Mouse (Mus musculus): Measurements from ENCODE around the gene Tmem104.

Tmem104 gene

DNA sequence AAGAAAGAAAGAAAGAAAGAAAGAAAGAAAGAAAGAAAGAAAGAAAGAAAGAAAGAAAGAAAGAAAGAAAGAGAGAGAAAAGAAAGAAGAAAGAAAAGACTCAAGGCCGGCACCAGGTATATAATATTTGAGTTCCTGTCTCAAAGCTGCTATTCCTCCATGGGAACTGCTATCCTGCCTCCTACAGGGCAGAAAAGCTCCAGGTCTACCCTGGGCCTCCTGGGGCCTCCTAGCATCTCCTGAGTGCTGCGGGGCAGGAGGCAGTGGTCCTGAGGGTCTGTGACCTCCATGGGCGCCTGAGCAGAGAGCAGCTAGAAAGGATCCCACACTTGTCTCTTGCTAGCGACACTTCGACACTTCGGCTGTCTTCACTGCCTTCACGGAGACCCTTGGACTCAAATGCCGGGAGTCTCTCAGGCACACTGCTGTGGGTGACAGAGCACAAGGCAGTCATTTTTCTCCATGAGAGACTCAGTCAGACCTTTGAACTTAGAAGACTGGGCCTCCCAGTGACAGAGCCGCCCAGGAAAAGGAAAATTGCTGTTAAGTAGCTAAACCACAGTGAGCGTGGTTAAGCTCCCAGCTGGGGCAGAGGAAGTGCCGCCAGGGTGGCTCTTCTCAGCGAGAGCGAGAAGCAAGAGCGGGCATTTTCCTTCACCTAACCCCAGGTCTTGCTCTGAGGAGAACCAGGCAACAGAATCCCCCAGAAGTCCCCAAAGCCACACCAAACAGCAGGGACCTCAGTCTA lies 44.1 kb downstream of the Tmem104 start:
- DNase-seq (ENCODE audit: low spot score): no peak

DNA sequence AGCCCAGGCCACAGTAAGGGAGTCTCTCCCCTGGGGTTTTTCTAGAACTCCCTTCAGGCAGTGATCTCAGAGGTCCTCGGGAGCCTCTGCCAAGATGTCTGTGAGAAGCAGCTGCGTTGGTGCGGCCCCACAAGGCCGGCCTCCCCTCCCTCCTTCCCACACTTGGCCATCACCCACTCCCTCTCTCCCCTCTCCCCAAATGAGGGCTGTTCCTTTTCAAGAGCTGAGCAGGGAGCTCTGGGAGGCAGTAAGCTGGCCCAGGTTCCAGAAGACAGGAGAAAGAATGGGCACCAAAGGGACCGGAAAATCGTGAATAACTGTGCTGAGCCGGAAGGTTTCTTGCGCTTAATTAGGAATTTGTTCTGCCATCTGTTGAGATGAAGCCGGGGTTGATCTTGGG lies 44.6 kb downstream of the Tmem104 start:
- DNase-seq (ENCODE audit: low spot score): no peak

- DNase-seq (ENCODE audit: low spot score): no peak
Observed at GRCm38 (mm10) chr11:115232889-115233288, 45.6 kb downstream of the Tmem104 start.

DNA sequence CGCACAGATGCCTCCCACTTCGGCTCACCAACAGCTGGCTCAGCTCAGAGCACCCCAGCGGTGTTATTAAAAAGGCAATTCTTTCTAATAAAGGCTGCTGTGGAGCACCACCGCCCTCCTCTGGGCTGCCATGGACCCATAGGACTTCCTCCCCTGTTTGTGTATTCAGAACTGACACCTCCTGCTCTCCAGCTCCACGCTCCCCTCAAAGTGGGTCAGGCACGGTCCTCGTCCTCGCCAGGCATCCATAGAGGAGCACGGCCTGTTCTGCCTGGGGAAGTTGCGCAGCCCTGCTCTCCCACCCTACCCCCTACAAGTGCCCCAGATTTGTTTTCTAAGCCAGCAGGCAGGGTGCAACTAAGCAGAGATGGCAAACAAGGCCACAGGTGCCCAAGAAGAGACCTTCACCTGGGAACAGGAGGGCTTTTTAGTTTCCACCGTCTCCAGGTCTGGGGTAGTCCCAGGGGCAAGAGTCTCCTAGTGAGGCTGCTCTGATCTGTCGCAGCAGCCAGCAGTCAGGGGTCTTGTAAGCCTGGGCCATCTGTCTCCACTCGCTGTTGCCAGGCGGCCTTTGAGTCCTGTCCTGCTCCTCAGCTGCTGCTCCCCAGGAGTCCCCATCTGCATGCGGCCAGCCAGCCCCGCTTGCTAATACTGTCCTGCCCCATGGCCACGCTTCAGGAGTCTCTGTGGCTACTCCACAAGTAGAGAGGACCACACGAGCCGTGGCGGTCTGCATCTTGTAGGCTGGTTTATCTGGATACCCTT lies 46.4 kb downstream of the Tmem104 start:
- no peak for DNase-seq (ENCODE audit: low spot score)

- DNase-seq (ENCODE audit: low spot score): no peak
Observed at GRCm38 (mm10) chr11:115234320-115235044, 47.2 kb downstream of the Tmem104 start.

DNA sequence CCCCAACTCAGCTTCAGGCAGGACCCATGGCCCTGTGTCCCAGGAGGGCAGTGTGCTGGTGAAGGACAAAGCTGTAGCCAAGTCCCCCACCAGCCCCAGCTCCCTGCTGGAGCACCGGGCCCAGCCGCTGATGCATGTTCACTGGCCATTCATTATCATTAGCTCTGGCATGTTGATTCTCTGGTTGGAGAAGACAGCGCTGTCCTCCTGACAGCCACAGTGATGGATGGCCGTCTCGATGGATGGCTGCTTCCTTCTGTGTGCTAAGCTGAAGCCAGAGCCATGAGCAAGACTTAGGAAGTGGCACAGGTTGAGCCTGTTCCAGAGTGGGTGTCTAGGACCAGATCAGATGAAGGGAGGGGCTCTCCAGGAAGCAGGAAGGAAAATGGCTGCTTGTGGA lies 49.3 kb downstream of the Tmem104 start:
- no peak for DNase-seq (ENCODE audit: low spot score)

DNA sequence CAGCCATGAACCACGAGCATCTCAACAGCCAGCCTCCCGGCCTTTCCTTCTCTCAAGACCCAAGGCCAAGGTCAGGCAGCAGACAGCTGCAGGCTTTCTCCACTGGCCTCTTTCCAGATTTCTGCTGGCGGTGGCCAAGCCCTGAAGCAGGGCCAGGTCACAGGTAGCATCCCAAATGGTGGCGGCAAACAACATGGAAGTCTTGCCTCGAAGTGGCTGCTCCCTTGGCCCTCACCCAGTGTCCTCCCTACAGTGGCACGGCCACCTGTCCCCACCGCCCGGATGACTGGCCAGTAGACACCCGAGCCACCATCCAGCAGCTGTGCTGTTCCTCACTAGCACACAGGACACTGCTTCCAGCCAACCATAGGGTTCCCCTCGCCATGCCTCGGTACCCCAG lies 54.1 kb downstream of the Tmem104 start:
- no peak for DNase-seq (ENCODE audit: low spot score)

DNA sequence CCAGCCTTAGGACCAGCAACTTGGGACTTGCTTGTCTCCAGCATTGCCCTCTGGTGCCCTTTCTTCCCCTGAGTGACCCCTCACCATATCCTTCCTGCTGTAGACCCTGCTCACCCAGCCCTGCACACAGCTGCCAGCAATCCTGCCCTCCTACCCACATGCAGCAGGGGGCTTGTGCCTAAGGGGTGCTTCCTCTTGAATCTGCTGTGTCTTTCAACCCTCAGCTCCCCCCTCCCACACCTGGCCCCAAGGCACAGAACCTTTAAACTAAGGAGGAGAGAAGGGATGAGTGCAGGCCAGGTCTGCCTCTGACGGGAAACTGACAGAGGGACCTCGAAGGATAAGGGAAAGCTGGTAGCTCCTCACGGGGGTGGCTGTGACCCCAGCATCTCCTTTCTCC lies 55.5 kb downstream of the Tmem104 start:
- no peak for DNase-seq (ENCODE audit: low spot score)

- DNase-seq (ENCODE audit: low spot score): no peak
Observed at GRCm38 (mm10) chr11:115243783-115244182, 56.5 kb downstream of the Tmem104 start.

DNA sequence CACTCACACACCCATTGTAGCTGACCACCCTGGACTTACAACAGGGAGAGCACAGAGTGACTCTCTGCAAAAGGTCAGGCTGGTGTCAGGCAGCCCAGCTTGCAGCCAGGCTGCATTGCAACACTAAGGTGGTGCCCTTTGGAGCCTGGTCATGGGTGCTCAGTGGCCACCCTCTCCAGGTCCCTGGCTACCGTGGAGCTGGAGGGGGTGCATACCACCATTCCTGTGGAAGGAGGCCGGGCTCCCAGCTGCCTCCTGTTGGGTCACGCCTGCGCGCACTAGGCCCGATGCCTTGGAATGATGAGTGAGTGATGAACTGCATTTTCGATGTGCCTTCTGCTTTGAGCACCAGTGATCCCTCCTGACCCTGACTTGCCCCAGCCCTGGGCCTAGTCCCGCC lies 57.6 kb downstream of the Tmem104 start:
- no peak for DNase-seq (ENCODE audit: low spot score)

DNA sequence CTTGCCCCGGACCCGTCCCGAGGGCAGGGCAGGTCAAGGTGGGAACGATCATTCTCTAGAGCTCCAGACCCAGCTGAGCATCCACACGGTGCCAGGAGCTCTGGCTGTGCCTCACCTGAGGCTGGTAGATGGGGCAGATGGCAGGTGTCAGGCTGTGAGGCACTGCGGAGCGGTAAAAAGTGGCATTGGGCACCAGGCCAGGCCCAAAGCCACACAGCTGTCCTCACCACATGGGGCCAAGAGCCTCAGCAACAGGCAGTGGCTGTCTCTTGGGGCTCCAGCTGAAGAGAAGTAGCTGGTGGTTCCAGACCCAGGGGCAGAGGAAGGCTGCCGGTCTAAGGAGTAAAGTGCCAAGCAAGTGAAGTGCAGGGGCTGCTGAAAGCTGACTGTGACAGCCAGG lies 59.1 kb downstream of the Tmem104 start:
- no peak for DNase-seq (ENCODE audit: low spot score)

- no peak for DNase-seq (ENCODE audit: low spot score)
Observed at GRCm38 (mm10) chr11:115247240-115247639, 60.0 kb downstream of the Tmem104 start.

DNA sequence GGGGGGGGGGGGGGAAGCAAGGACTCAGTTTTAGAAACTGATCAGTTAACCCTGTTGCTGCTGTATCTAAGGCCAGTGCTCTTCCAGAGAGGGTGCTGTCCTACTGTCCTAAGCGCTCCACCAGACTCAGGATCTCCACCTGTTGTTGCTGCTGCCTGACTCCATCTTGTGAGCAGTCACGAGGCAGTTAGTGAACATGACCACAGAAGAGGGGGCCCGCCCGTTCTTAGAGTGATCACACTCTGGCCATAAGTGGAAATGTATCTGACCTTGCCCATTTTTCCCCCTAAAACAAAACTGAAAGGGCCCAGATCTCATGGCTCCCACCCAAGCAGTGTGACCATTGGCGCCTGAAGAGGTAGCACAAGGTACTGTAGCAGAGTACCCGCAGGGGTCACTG lies 60.7 kb downstream of the Tmem104 start:
- DNase-seq (ENCODE audit: low spot score): no peak

DNA sequence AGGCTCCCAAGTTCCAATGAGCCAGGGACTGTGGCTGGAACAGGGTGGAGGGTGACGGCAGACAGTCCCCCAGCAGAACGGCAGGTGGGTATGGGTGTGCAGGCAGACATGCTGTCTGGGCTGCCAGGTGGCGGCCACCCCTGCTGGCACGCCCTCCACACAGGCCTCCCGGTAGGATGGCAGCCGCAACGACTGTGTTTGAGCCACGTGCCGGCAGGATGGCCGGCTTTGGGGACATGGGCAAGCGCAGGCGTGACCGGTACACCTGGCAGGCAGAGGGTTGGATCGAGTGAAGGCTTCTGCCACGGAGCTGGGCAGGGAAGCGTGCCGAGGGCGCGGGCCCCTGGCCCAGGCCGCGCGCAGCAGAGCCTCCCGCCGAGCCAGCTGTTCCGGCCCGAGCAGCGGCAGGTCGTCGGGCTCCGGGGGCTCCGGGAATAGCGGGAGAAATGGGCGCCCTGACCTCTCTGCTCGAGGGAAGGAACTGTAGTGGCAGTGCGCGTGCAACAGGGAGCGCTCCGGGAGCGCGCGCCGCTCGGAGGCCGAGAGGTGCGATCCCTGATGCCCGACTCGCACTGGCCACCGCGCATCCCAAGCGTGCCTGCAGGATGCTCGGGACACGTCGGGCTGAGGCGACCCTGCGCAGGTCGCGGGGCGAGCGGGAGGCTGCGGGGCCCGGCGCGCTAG lies 62.6 kb downstream of the Tmem104 start:
- DNase-seq (ENCODE audit: low spot score): no peak

DNA sequence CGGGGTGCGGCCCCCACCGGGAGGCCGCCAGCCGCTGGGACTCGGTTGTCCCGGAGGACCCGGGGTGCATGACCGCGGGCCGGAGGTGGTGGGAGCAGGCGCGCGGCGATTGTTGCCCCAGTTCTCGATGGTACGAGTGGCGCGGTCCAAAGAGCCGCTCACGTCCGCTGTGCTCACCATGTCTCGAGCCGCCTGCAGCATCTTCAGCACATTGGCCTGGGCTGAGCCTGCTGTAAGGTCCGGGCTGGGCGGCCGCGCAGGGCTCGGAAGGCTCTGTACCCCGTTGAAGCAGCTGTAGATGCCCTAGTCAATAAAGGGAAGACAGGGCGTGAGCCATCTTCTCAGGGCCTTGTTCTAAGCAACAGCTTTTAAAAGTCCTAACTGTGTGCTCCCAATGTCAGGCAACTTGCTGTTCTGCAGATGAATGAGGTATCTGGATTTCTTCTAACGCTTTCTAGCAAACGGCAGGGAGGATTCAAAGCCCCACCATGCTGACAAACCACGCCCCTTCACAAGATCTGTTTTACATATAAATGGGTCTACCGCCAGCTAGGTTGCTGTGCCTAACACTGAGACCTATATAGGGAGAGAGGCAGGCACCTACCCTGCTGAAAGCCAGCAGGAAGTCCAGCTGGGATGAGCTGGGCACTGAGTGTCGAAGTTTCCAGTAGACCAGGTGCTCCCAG lies 63.3 kb downstream of the Tmem104 start:
- no peak for DNase-seq (ENCODE audit: low spot score)

DNA sequence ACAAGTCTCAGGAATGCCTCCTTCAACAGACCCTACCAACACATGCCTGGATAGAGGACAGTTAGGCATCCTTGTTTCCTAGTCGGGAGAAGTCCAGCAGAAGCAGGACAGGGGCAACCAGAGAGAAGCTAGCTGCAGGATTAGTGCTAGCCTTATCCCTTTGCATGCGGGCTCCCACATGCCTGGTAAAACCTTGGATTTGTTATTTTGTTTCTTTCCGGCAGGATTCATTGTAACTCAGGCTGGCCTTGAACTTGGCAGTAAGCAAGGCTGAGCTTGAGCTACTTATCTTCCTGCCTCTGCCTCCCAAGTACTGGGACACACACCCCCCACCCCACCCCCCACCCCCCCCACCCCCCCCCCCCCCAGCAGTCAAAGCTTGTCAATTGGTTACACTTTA lies 64.0 kb downstream of the Tmem104 start:
- no peak for DNase-seq (ENCODE audit: low spot score)

DNA sequence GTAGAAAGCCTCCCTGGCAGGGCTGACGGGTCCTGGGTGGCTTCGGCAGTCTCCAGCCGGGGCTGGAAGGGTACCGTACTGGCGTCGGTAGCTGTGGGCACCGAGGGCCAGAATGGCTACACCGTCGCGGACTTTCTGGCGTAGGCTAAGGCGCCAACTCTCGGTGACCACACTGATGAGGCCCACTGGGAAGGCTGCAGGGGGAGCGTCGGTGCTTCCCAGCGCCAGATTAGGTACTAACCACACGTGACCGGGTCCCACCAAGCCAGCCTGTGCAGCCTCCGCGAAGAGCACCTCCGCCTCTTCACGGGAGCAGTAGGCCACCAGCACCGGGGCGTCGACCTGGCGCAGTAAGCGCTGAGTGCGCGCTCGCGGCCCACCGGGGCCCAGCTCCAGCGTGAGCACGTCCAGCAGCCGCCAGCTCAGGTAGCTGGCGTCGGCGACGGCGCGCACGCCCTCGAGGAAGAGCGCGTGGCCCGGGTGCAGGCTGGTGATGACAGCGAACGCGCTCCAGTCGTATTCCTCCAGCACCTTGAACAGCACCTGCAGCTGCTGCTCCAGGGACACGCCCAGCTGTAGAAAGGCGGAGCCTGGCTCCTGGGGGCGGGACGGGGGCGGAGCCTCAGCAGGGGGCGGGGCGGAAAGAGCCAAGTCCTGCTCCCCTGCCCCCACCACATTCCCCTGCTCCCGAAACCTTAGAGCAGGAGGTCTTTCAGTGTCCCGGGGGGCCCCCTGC lies 70.7 kb downstream of the Tmem104 start:
- DNase-seq (ENCODE audit: low spot score): no peak

DNA sequence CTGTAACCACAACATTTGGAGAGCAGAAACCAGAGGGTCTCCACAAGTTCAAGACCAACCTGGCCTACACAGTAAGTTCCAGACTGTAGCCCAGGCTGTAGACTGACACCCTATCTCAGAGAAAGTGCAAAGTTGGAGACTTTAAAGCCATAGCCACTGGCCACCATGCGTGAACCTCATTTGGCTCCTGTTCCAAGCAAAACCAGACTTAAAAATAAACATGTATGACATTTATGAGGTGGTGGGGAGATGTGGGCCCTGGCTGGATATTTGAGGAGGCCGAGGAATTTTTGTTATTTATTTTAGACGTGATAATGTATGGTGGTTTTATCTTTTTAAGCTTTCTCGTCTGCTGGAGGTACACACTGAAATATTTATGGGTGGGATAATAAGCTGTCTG lies 71.8 kb downstream of the Tmem104 start:
- DNase-seq (ENCODE audit: low spot score): no peak

DNA sequence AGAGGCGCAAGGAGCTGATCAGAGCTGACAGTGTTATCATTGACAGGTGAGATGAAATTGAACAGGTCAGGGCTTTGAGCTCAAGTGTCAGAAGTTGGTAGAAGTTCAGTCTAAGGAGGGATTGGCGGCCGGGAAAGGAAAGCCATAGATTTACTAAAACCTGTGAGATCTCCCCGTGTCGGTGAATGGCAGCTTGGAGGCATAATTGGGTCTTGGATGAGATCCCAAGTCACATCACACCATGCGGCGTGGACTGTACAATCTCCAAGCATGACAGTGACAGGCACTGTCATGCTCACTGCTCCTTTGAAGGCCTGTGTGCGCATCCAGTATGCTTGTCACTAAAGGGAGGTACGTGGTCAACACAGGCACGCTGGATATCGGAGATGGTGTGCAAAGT lies 75.7 kb downstream of the Tmem104 start:
- no peak for DNase-seq (ENCODE audit: low spot score)

DNA sequence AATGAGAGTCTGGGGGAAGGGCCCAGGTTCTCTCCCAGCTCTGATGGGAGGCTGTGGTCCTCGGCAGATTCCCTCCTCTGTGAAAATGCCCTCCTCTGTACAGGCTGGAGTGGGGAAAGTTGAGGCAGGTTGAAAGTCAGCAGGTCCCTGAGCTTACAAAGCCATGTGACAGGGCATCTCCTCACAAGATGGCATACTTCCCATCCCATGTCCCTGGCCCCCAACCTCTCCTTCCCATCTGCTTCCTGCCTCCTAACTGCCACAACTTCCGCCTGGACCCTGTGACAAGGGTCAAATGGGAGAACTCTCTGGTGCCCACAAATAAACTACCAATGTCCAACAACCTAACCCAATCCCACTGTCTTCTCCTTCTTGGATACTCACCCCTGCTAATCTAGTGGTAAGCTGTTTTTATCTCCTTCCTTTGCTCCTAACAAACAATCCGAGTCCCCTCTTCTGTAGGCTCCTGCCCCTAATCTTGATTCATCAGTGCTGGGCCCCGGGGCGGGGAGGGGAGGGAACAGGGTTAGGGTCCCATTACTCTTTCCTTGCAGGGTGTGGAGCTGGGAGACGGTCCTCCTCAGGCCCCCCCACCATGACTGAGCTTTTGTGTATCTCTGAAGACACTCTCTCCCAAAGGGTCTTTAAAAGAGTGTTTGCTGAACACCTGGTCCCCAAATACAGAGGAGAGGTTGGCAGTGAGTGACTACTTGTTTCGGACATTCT lies 77.0 kb downstream of the Tmem104 start:
- no peak for DNase-seq (ENCODE audit: low spot score)

Measured in layer of hippocampus, adult 11-12 months (tissue).